Mouse (Mus musculus) spleen, postnatal 36 days (tissue): ENCODE measurements around the gene Fnbp1.
A peak's percentile ranks its signal among the peaks of the same experiment; 100 is the strongest.

Experiments used
- DNase-seq, 2 experiments: peaks; one replicate each; pipeline ENCODE4 v3.0.0; 2022; ENCODE audit warnings: low spot score in 2 of 2, mixed read lengths in 1 of 2

Fnbp1 gene

DNA sequence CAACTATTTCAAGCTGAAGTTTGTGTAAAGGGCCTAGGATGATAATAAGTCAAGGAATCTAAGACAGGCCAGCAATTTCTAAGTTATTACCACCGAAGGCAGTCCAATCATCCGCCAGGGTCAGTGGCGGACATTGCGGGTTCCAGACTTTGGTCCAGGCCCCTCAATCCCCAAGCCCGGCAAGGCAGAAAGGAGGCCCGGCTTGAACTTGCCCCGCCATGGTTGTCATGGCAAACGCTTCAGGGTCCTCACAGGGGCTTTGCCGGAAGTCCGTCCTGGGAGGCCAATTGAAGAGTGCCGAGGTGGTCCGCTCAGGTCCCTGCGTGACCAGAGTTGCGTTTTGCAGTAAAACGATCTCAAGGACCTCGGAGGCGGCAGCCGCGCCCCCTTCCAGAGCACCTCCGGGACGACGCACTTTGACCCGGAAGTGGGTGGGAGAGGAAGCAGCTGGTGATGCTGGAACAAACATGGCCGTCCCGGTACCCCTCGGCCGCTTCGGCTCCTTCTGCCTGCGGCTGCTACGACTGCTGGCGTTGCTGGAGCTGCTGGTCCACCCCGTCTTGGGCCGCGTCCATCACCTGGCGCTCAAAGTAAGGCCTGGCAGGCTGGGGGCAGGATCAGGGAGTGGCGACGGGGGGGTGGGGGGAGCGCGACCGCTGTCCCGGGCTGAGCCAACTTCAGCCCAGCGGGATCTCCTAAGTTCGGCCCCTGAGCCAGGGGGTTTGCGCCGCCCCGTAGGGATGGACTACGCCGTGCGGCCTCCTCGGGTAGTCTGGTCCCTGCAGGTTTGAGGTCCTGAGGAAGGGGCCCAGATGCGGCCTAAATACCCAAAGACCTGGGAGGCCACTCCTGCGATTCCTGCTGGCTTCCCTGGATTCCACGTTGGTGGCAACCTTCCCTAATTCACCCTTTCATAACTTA is 10.3 kb upstream of the Fnbp1 start, which contains the start of gene Gpr107:
Gene Gpr107 (plus strand): TSS at position 425 of the 921 bp plus-strand sequence.
- peak; percentile 82 to 83 for DNase-seq

DNA sequence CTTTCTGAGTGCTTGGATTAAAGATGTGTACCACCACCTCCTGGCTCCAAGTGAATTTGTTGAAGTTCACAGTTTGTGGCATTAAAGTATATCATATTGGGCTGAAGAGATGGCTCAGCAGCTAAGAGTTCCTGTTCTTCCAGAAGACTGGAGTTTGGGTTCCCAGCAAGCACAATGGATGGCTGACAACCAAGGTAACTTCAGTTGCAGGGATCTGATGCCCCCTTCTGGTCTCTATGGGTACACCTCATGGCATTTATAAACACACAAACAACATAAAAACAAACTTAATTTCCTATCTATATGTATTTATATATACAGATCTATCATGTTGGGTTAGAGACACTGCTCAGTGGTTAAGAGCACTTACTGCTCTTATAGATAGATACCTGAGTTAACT is 9.0 kb upstream of the Fnbp1 start:
- no peak for DNase-seq

DNA sequence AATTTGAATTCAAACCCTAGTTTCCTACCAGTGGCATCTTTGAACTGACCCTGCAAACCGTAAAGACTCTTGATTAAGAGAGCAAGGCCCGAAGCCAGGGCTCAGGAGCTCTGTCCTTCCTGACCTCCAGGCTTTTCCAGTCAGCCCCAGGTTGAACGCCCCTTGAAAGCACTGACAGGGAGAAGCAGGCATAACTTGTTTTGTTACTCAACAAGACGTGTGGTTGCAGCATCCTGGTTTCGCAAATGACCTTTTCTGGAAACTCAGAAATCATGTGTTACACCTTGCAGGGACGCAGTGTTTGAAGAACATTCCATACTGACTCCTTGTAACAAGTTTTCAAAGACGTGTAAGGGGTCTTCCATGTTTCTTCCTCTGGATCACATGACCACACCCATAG is 5.2 kb upstream of the Fnbp1 start:
- DNase-seq = no peak

DNA sequence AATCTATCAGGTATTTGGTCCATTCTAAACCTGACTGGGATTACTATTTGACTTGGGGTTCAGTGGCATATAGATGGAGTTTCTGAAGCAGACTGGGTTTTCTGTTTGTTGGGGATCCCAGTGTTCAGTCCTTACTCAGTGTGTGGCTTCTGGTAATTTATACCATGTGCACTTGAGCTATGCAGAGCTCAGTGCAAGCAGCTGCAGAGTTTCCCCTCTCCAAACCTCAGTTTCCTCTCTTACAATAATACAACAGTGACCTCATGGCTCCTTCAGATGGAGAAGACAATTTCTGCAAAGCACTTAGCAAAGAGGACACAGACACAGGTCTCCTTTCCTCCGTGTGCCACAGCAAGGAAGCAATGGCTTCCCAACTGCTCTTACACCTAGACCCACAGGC is 3.1 kb upstream of the Fnbp1 start:
- no peak for DNase-seq

DNA sequence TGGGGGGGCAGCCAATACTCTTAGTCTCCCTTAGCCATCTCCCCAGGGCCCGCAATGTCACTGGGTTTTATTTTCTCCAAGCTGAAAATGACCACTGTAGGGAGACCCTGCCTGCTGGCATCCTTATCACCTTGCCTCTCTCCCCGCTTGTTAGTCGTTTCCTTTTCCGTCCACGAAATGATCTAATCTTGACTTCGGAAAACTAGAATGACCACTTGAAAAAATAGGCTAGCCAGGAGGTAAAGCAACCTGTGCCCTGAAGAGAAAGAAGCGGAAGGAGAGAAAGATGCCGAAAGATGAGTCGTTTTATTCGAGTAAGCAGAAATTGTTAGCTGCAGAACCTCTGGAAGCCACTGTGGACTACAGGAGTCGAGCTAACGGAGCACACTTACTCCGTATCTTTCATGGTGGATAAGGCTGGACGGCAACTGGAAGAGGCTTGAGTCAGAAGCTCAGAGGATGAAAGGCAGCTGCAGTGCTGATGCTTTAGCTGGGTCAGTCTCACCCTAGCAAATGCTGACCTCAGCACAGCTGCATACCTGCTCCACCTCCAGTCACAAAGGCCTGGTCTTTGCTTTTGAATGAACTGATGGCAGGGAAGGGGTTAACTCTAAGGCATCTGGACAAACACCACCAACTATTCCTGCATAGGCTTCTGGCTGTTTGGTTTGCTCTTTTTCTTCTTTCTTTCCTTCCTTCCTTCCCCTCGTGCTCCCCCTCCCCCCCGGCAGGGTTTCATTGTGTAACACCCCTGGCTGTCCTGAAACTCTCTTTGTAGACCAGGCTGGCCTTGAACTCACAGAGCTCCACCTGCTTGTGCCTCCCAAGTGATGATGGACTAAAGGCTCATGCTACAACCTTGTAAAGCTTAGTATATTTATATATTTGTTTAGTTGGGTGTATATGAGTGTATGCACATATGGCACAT is 2.2 kb upstream of the Fnbp1 start:
- no peak for DNase-seq

DNA sequence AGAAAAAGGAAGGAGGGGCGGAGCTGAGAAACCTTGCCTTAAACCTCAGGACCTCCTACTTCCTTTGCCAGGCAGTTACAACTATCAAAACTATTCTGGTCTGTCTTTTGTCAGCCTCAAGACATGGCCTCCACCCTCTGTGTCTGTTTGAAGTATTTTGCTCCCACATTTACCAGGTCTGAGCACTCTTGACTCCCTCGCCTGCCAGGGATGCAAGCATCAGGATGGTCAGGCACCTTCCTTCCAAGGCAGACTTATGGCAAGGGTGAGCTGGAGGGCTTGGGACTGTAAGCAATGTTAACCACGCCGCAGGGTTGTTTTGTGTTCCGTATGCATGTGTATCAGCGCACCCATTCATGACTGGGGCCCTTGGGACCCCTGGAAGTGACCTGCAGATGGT is 1.5 kb upstream of the Fnbp1 start:
- DNase-seq = peak in 1 of 2 experiments; percentile 61

DNA sequence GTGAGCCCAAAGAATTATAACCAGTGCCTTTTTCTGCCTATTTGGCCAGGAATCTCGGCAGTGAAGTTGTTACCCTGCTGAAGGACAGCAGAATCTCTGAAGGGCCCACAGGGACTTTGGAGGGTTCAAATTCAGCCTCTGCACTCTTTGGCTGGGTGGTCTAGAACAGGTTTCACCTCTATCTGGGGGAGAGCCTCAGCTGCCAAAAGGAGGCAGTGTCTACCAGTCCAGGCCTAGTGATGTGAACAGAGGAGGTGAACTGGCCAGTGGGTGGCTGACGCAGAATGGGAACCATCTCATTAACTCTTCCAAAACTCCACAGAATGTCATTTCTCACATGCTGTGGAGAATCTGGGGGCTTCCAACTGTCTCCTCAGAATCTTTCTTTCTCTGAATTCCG is 697 bp upstream of the Fnbp1 start:
- DNase-seq = peak in 1 of 2 experiments; percentile 42

DNA sequence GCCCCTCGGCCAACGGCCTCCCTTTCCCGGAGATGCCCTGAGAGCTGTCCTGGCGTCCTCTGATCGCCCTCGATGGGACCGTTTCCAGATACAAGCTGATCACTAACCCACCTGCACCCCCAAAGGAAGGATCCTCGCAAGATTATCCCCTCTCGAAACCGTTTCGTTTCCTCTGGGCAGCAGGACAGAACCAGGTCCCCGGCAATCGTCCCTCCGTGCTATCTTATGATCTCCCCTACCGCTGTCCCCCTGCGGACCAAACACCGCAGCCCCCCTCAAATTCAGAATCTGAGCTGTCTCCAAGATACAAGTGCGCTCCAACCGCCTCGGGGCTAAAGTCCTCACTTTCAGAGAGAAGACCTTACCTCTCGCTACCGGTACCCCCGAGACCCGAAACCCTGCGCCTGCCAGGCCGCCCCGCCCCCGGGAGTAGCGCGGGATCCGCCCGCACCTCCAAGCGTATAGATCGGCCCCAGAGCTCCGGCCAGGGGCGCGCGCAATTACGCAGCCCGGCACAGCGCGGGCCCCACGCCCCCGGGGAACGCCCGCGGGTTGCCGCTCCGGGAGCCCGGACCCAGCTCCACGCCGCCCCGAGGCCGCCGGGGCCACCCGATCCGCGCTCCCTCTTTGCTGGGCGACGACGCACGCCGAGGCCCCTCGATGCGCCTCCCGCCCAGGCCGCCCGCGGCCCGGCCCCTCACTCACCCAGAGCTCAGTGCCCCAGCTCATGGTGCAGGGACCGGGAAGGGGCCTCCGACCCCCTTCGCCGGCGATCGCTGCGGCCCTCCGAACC is 538 bp downstream of the Fnbp1 start:
- no peak for DNase-seq

DNA sequence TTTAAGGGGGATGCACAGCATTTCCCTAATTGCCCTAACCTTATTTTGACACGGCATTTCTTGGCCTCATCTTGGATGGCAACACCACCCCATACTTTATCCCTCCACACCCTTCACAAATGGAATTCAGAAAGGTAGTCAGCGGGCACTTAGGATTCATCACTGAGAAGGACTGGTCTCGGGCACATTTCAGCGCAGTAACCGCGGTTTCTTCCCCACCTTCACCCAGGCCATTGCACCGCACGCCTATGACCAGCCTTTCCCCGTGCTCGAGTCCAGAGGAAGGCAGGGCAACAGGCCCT is 1.1 kb downstream of the Fnbp1 start:
- DNase-seq = no peak

DNA sequence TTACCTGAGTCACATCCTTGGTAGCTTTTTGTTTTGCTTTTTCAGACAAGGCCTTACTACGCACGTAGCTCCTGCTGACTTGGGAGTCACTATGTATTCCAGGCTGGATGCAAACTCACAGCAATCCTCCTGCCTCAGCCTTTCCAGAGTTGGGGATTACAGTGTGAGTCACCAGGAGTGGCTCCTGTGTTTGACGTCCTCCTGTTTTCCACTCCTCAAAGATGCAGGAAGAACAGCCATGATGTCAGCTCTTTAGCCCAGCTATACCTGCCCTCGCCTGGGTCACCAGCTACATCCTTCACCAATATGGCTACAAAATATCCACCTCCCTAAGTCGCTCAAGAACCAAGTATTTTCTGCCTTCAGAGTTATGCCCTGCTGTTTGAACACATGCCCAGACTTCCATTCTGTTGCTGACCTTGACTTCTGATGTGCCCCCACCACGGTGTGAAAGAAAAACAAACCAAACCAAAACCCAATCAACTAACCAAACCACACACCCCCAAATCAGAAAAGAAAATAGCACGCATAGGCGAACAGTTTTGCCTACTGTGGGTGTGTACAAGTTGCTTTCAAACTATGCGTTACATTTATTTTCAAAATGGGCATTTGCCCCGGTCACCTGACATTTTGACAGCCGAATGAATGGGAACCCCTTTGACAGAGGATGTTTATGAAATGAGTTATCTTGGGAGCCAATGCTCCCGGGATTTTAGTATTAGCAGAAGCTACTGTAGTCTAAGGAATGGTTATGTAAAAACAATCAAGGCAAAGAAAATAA is 1.6 kb downstream of the Fnbp1 start:
- no peak for DNase-seq

DNA sequence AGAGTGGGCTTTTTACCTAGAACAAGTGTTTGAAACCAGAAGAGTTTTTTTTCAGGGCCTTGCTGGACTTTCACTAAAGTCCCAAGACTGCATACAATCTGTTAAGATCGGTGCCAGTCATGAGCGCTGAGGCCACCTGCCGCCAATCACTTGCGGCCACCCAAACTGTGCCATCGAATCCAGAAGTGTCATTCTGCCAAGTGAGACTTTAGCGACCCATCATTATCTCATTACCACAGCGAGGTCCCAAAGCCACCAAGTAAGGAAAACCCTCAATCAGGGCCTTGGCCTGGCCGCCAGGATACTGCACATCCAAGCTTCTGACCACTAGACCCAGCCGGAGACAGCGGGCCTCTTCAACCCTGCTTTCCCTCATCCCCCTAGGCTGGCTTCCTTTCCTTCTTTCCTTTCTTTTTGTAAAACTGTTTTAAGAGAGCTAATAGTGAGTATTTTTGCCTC is 2.6 kb downstream of the Fnbp1 start:
- DNase-seq = no peak

DNA sequence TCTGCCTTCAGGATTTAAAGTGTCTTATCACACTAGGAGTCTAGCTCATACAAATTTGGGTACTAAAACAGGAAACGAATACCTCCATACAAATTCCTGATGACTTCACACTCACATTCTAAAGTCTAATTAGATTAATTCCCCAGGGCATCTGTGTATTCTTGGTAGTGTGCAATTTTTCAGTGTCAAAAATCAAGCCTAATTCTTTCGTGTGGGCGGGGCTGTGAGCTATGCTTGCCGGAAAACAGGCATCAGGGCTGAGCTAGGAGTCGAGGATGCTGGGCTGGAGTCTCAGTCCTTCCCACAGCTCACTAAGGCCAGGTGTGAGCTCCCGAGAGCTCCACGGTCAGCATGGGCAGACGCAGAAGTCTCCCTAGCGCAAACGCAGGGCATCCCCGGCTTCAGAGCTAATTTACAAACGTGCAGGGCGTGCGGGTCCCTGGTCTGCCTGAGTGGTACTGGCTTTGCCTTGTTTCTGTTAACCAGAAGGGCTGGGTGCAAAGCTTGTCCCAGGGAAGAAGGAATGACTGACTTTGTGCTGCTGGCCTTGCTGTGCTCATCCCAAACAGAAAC is 4.7 kb downstream of the Fnbp1 start:
- DNase-seq = no peak

DNA sequence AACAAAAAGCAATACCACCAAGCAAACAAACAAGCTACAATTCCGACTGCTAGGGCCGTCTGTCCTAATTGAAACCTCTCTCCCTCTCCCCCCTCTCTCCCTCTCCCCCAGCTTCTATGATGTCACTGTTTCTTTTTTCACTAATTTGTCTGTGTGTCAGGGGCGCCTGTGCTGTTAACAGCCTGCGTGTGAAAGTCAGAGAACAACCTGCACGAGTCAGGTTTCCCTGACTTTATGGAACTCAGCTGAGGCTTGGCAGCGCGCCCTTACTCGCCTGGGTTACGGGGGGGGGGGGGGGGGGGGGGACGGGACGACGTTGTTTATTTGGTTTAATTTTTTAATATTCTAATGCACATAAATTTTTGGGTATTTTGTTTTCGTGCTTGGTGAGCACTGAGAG is 5.5 kb downstream of the Fnbp1 start:
- no peak for DNase-seq

DNA sequence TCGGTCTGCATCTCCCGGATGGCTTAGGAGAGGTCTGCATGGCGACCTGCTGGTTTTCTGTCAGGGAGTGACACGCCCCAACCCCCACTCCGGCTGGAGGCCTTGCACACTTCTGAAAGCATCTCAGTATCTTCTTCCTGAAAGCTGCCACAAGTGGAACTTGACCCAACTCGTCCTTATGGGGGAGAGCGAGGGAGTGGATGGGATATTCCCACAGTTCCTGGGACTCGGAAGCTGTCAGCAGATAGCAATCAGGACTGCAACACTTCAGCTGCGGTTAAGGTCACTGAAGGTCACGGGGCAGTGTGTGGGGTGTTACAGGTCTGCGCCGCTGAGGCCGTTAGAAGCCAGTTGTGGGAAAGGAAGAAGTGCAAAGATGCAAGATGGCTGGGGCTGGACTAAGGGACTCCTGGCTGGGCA is 6.3 kb downstream of the Fnbp1 start:
- DNase-seq = no peak

DNA sequence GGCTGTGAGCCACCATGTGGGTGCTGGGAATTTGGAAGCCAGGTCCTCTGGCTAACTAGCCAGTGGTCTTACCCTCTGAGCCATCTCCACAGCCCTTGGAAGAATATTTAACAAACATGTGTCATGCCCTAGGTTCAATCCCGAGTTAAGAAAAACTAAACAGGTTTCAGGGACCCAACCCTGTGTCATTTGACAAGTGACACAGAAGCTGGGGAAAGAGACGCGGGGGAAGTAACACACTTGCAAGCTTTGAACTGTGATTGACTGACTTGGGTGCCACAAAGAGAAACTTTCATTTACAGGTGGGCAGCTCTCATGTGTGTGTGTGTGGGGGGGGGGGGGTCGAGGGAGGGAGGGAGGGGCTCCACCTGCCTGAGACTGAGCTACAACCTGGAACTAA is 7.8 kb downstream of the Fnbp1 start:
- DNase-seq = no peak

DNA sequence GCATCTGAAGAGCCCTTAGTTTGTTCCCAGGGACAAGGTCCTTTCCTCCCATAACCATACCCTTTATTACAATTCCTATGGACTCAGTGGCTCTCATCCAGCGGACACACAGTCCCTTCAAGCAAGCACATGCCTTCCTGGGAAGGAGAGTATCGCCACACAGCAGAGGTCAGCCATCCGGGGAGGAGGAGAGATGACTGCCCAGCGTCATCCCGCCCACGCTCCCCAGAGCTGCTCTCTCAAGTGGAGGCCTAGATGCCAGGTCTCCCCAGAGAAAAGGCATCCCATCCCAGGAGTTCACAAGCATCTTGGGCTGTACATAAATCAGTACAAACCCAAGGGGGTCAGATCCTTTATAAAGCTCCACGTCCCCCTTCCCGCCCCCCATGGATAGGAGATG is 9.1 kb downstream of the Fnbp1 start:
- no peak for DNase-seq

DNA sequence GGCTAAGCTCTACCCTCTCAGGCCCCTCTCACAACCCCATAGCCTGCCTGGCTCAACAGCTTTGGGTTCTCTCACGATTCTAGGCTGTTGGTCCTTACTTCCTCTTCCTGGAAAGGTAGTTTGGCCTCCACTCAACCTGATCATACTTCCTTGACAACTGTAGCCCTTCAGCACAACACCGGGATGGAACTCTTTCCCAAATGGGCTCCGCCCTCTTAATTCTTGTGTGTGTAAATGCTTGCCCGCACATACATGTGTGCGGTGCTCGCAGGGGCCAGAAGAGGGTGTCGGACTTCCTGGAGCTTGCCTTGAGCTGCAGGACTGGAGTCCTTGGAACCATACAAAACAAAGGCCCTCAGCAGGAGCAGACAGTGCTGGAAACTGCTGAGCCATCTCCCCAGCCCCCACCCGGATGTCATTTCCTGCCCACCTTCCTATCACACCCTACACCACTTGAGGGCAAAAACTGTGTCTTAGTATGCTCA is 11.0 kb downstream of the Fnbp1 start:
- DNase-seq = peak; percentile 61 to 62

DNA sequence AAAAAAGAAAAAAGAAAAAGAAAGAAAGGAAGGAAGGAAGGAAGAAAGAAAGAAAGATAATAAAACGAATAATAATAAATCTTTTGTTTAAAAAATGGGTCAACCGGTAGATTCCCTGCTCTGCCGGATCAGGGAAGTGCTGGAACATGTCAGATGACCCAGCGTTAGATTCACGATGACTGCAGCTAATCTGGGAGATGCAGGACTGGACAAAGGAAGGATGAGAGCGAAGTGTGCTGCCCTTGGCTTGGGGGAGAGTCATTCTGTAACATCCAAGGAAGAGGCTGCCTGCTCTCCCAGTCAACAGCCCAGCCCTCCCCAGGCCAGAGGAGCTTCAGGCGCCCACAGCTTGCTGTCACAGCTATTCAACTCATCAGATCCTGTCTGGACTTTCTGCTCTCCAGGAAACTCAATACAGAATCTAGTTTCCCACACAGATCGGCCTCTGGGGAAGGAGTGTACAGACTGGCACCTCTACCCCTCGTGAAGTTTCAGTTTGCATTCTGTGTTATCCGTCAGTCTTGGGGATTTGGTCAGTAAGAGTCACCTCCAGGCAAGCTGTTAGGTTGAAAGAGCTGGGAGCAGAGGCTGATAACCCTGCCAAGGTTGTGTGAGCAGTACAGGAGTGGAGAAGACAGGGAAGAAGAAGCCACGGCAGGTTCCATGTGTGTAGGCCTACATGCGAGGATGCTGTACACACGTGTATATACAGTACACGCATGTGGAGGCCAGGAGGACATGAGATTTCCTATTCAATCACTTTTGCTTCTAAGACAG is 11.9 kb downstream of the Fnbp1 start:
- no peak for DNase-seq

DNA sequence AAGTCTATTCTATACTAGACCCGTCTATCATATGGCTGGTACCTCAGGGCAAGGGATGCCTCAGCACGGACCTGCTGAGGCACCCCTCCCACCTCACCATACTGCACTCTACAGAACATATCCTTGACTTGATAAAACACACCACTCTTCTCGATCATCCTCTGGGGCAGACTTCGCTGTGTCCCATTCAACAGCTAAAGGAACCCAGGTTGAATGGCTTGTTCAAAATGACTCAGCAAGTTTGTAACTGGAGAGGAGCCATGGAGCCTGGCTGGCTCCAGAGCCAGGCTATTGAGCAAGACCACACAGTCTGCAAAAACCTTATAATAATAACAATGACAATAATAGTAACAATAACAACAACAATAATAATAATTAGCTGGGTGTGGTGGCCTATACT is 13.9 kb downstream of the Fnbp1 start:
- DNase-seq = no peak

DNA sequence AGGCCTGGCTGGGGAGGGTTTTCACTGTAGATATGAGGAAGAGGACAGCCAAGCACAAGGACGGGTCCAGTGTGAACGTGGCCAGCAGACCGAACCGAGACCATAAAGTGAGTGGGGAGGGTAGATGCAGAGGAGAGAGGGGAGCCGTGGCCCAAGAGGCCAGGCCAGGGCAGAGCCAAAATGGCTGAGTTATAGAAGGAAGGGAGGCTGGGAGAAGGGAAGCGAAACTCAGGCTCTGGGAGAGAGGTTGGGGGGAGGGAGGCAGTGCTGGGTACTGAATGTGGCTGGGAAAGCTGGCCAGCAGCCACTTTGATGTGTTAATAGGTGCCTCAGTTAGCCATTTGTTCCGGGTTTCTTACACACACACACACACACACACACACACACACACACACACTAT is 14.6 kb downstream of the Fnbp1 start:
- no peak for DNase-seq
